Mouse (Mus musculus) embryonic facial prominence, embryonic 11.5 days (tissue): ENCODE data around the gene Rsbn1l. TPM values are rescaled to one million over a fixed set of nuclear protein-coding genes. Genes with fewer than 3 reads are reported as not detected.
A peak's percentile ranks its signal among the peaks of the same experiment; 100 is the strongest.

Experiments
- ATAC-seq: fragments of 200-750 bp; cut with Nextera tagmentation; replicated peaks from 2 replicates; pipeline ENCODE4 v1.8.0; 2017; ENCODE audit warnings: low read depth; ENCODE audit not compliant: insufficient number of reproducible peaks, low FRiP score, low TSS enrichment
- DNase-seq: peaks from one replicate; pipeline ENCODE4 v3.0.0-alpha.2; 2015; ENCODE audit warnings: low spot score
- H3K27ac ChIP-seq: fragments of 300-500 bp; sonication (generic); replicated peaks from 2 replicates; pipeline ENCODE4 v1.5.1; 2014; ENCODE audit warnings: mild to moderate bottlenecking, low read depth, low read length, control low read depth
- H3K27me3 ChIP-seq: fragments of 300-500 bp; sonication (generic); 2 replicates; pipeline ENCODE4 v1.6.1; 2014; ENCODE audit warnings: mild to moderate bottlenecking, low read length, moderate library complexity, mixed read lengths; ENCODE audit not compliant: control insufficient read depth, insufficient read depth
- H3K36me3 ChIP-seq: fragments of 300-500 bp; sonication (generic); replicated peaks from 2 replicates; pipeline ENCODE4 v1.6.1; 2014; ENCODE audit warnings: low read depth, mild to moderate bottlenecking, low read length, moderate library complexity, mixed read lengths; ENCODE audit not compliant: control insufficient read depth, insufficient read depth
- H3K4me1 ChIP-seq: fragments of 300-500 bp; sonication (generic); 2 replicates; pipeline ENCODE4 v1.6.1; 2014; ENCODE audit warnings: low read length, mixed read lengths; ENCODE audit not compliant: control insufficient read depth, insufficient read depth
- H3K4me2 ChIP-seq: fragments of 300-500 bp; sonication (generic); 2 replicates; pipeline ENCODE4 v1.6.1; 2014; ENCODE audit warnings: low read depth, mild to moderate bottlenecking, control low read depth, low read length, moderate library complexity
- H3K4me3 ChIP-seq: fragments of 300-500 bp; sonication (generic); 2 replicates; pipeline ENCODE4 v1.5.1; 2014; ENCODE audit warnings: low read depth, low read length, control low read depth
- H3K9ac ChIP-seq: fragments of 300-500 bp; sonication (generic); replicated peaks from 2 replicates; pipeline ENCODE4 v1.6.1; 2014; ENCODE audit warnings: mild to moderate bottlenecking, control low read depth, low read length
- H3K9me3 ChIP-seq: fragments of 300-500 bp; sonication (generic); replicated peaks from 2 replicates; pipeline ENCODE4 v1.6.1; 2016; ENCODE audit warnings: mild to moderate bottlenecking, low read length, inconsistent platforms, mixed read lengths; ENCODE audit not compliant: control insufficient read depth
- WGBS: fragments of 180-500 bp; shearing (Covaris S2); extraction: QIAGEN DNeasy Blood & Tissue Kit; methylation state at CpG from one replicate; pipeline ENCODE4 v1.1.7; 2014; 5-methylcytosine and 5-hydroxymethylcytosine counted together
- polyA plus RNA-seq: library from polyadenylated mRNA; unstranded; fragments of >200 nt; fragmentation: Nextera tagmentation; extraction: Ambion mirVana; gene quantifications from 2 replicates; pipeline ENCODE4 v1.2.1, GENCODE M21; 2014

The Rsbn1l gene
- polyA plus RNA-seq, 1 experiment from 2014 or later: 5.7 TPM

DNA sequence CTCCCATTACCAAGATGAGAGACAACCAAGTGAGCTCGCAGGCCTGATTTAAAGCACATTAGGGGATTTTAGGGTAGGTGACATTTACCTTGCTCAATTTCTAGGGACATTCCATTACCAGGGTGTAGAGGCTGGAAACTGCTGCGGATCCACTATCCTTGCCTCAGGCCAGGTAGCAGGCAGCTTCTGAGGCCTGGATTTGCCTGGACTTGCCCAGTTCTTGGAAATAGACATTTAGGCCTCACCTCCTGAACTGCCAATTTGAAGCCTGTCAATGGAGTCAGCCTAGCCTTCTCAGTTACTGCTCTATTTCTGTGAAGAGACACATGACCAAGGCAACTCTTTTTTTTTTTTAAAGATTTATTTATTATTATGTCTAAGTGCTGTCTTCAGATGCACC, 4.7 kb upstream of the Rsbn1l start:
- H3K9me3 ChIP-seq: no peaks in the 10 kb centered on the region; the same call in 1 of the 2 replicates
- no peak overlapping the region for H3K27ac ChIP-seq
- DNase-seq (no peak), ATAC-seq (no peak)
- WGBS: 87% methylated on average over 2 of the region's 2 CpGs
- no peaks in the 10 kb centered on the region for H3K4me1 ChIP-seq
- H3K27me3 ChIP-seq: no peaks in the 10 kb centered on the region
- no peak overlapping the region for H3K9ac ChIP-seq
- no peak overlapping the region for H3K4me2 ChIP-seq
- no peaks in the 10 kb centered on the region for H3K36me3 ChIP-seq
- no peak overlapping the region for H3K4me3 ChIP-seq

DNA sequence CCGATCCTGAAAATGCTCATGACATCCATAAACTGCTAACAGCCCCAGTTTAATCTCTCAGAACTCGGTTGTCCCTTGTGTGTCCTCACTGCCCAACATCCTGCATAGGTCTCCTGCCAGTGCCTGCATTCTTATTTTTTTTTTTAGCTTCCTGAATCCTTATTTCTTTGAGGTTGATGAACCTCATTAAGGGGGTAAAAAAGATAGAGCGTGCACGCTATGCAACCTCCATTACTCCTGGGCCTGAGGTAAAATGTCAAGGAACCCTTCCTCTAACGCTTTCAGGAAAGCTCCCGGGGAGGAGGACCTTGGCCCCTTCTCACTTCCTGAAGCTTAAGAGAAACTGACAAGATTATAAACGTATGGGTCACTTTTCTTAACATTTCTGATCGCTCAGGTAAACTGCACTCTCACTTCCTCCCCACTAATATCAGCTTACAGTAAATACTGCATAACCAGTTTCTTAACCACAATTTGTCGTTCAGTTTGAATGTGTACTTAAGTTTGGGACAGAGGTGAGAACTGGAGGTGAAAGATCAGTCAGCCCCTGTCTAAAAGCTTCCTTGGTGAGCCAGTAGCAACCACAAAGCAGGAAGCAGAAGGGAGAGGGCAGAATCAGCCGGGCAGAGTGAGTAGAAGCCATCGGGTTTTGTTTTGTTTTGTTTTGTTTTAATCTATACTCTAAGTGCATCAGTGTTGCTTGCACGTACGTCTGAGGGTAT, 923 bp downstream of the Rsbn1l start:
- DNase-seq: no peak
- no peak overlapping the region for H3K9ac ChIP-seq
- ATAC-seq: no peak
- H3K9me3 ChIP-seq: no peaks in the 10 kb centered on the region; the same call in 1 of the 2 replicates
- H3K27me3 ChIP-seq: no peaks in the 10 kb centered on the region
- H3K4me3 ChIP-seq: no peak overlapping the region
- H3K4me1 ChIP-seq: no peaks in the 10 kb centered on the region
- no peaks in the 10 kb centered on the region for H3K36me3 ChIP-seq
- WGBS: 64% methylated on average over 13 of the region's 13 CpGs
- H3K4me2 ChIP-seq: no peak overlapping the region
- H3K27ac ChIP-seq: no peak overlapping the region

DNA sequence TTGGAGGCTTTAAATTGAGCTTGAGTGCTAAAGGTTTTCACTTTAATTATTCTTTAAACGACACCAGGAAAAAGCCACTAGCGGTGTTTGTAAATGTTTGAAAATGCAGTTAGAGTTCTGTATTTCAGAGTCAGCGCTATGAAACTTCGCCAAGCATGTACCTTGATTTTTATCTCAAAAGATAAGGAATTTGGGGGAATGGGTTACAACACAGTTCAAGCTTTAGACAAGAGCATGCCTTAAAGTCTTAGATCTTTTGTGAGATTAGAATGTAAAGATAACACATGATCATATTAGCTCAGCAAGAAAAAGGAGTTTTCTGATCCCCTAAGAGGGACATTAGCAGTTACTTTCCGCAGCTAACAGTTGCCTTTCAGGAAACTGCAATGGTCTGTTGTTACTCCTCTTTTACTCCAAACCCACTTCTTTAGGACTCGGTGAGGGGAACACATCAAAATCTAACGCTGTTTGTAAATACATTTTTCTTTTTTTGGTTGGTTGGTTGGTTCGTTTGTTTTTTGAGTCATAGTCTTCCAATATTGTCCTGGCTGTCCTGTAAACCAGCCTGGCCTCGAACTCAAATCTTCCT, 3.8 kb downstream of the Rsbn1l start:
- Histone ChIP-seq H3K27ac (no peak overlapping the region), H3K9ac (peak overlapping the region; percentile 63; the same call in 1 of the 2 replicates)
- 24% methylated on average over 9 of the region's 9 CpGs for WGBS

DNA sequence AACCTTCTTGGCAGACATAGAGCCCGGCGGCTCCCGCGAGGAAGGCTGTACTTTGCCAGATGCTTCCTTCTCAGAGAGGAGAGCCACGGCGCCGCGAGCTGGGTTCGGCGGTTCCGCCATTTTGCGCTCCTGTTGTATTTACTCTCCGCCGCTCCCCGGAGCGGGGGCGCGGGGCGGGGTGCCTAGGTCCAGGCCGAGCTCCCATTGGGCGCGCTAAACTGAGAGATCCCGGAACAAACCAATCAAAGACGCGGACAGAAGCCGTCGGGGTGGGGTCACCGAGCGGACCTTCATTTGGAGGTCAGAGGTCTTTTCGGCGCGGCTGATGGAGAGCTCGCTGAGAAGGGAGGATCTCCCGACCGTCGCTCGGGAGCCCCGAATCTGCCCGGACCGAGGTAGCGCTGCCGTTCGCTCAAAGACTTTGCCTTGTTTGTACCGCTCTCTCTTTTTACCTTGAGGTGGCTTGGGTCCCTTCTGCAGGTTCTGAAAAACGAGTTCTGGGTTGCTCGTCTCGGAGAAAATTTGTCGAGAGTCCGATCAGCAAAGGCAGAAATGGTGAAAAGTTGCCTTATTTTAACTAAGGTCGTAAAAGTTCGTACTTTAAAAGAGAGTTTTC, 4.4 kb downstream of the Rsbn1l start:
- under 1% methylated on average over 51 of the region's 51 CpGs for WGBS
- DNase-seq: peak; percentile 98

More for the DNA sequence above, 3.8 kb downstream of the Rsbn1l start:
- Histone ChIP-seq H3K4me1 (no peaks in the 10 kb centered on the region), H3K4me2 (peak overlapping the region; percentile 39), H3K36me3 (no peaks in the 10 kb centered on the region), H3K9me3 (no peaks in the 10 kb centered on the region; the same call in 1 of the 2 replicates), H3K27me3 (no peaks in the 10 kb centered on the region), H3K4me3 (peak overlapping the region; percentile 96)
- ATAC-seq (no peak), DNase-seq (no peak)

DNA sequence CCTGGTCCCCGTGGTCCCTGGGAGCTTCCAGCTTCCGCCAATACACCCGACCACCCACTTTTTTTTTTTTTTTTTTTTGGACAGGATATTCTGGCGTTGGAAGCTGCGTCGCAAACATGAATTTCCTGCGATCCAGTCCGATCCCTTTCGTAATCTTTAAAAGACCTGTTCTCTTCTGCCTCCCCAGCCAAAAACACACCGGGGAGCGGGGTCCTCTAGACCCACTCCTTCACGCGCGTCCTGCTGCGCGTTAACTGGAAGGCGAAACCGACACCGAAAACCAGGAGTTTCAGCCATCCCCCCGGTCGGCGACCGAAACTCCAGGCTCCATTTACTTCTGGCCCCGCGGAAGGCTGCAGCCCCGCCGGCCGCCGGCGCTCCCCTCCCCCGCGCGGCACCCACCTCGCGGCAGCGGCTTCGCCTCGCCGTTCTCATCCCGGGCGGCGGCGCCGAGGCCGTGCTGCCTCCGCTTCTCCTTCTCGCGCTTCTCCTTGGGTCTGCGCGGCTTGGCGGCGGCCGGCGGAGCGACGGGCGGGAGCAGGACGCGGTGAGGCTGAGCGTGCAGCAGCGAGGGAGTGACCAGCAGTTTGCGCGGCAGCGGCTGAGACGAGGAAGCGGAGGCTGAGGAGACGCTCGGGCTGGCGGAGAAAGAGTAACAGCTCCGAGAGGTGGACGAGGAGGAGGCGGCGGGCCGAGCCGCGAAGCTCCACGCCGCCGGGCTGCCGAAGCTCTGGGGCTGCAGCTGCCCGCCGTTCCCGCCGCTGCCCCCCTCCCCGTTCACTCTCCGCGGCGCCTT, 5.1 kb downstream of the Rsbn1l start:
- peak; percentile 76 for ATAC-seq
- WGBS: under 1% methylated on average over 83 of the region's 88 CpGs
- H3K4me3 ChIP-seq: peak overlapping the region; percentile 96

More for the DNA sequence above, 4.4 kb downstream of the Rsbn1l start:
- no peaks in the 10 kb centered on the region for H3K36me3 ChIP-seq
- H3K9ac ChIP-seq: peak overlapping the region; percentile 95
- H3K27me3 ChIP-seq: no peaks in the 10 kb centered on the region
- peak; percentile 98 for ATAC-seq
- no peaks in the 10 kb centered on the region for H3K4me1 ChIP-seq
- H3K27ac ChIP-seq: peak overlapping the region; percentile 97
- H3K4me2 ChIP-seq: peak overlapping the region; percentile 63
- peak overlapping the region; percentile 96 for H3K4me3 ChIP-seq
- no peaks in the 10 kb centered on the region; the same call in 1 of the 2 replicates for H3K9me3 ChIP-seq

DNA sequence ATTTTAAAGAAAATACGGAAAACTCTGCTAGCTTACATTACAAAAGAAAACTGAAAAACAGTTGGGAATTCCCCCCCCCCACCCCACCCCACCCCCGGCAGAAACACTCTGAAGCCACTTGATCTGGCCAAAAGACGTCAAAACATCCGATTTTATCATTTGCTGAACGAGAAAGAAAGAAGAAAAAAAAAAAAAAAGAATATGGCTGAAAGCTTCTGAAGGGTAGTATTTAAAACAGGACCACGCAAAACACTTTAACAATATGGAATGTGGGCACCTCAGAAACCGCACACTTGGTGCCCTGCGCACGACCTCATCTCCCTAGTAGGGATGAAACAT, 5.7 kb downstream of the Rsbn1l start:
- no peaks in the 10 kb centered on the region for H3K9me3 ChIP-seq
- H3K4me1 ChIP-seq: no peaks in the 10 kb centered on the region
- DNase-seq: no peak
- H3K27ac ChIP-seq: peak overlapping the region; percentile 97; the same call in 1 of the 2 replicates
- peak overlapping the region; percentile 95 for H3K9ac ChIP-seq
- peak overlapping the region; percentile 63 for H3K4me2 ChIP-seq
- H3K4me3 ChIP-seq: peak overlapping the region; percentile 96
- ATAC-seq: no peak
- under 1% methylated on average over 9 of the region's 9 CpGs for WGBS
- no peaks in the 10 kb centered on the region for H3K27me3 ChIP-seq
- H3K36me3 ChIP-seq: no peaks in the 10 kb centered on the region

More for the DNA sequence above, 5.1 kb downstream of the Rsbn1l start:
- Histone ChIP-seq H3K9ac (peak overlapping the region; percentile 95), H3K36me3 (no peaks in the 10 kb centered on the region), H3K4me1 (no peaks in the 10 kb centered on the region), H3K9me3 (no peaks in the 10 kb centered on the region), H3K27me3 (no peaks in the 10 kb centered on the region), H3K27ac (peak overlapping the region; percentile 97), H3K4me2 (peak overlapping the region; percentile 63)
- DNase-seq: peak; percentile 56

DNA sequence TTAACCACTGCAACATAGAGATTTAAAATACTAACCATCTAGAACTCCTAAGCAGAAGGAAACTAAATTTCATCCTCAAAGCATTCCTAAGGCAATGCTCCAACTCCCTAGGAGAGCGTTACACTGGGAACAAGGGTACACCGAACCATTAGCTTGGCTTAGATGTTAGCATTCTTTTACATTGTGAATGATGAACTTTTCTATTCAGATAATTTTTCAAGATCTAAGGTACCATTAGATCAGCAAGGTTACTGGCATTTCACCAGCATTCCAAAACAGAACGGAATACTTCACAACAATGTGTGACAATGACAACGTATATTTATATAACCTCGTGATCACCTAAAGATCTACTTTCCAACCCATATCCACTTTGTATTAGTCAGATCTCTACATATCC, 6.1 kb downstream of the Rsbn1l start:
- H3K36me3 ChIP-seq: no peaks in the 10 kb centered on the region
- H3K4me3 ChIP-seq: peak overlapping the region; percentile 96
- ATAC-seq (no peak), DNase-seq (no peak)
- WGBS: 17% methylated on average over 5 of the region's 5 CpGs
- peak overlapping the region; percentile 63 for H3K4me2 ChIP-seq
- H3K27ac ChIP-seq: no peak overlapping the region
- no peaks in the 10 kb centered on the region for H3K9me3 ChIP-seq
- H3K27me3 ChIP-seq: no peaks in the 10 kb centered on the region
- no peaks in the 10 kb centered on the region for H3K4me1 ChIP-seq
- H3K9ac ChIP-seq: peak overlapping the region; percentile 25
